Mouse (Mus musculus) ES-Bruce4 (cell line): ENCODE data around the gene Padi6.

Source experiments
- CTCF ChIP-seq: IDR thresholded peaks from one replicate; pipeline ENCODE4 v1.8.1; 2011; ENCODE audit warnings: low read depth, low read length
- POLR2A ChIP-seq: IDR thresholded peaks from one replicate; pipeline ENCODE4 v1.8.1; 2011; ENCODE audit warnings: low read length; ENCODE audit not compliant: insufficient read depth

GRCm38 (mm10) chr4:140753366-140753765 lies 10.9 kb upstream of the Padi6 start:
- TF ChIP-seq CTCF (no peak), POLR2A (no peak)
